Mouse (Mus musculus) neutrophil, adult 5-6 weeks (primary cell): Measurements from ENCODE around the gene Ppp2r2c. TPM values are rescaled to one million over a fixed set of nuclear protein-coding genes. Genes with fewer than 3 reads are reported as not detected.

Experiments used
- ATAC-seq: fragments of 151-379, 151-347 bp; 2 replicates; pipeline ENCODE4 v1.8.0; 2017; ENCODE audit warnings: mild to moderate bottlenecking, moderate TSS enrichment; ENCODE audit not compliant: insufficient number of reproducible peaks, poor library complexity, low FRiP score, severe bottlenecking; ENCODE audit errors: extremely low read depth
- total RNA-seq: library from RNA; stranded (forward); fragments of 200-1000 nt; gene quantifications from 2 replicates; pipeline ENCODE4 v1.2.3, GENCODE M21; 2017

The Ppp2r2c gene
- total RNA-seq, 1 experiment from 2014 or later = not detected

GRCm38 (mm10) chr5:36869186-36869577 lies 869 bp downstream of the Ppp2r2c start:
- no peak for ATAC-seq

- ATAC-seq = no peak
Observed at GRCm38 (mm10) chr5:36869578-36870236, 1.4 kb downstream of the Ppp2r2c start.

GRCm38 (mm10) chr5:36870916-36871315 lies 2.6 kb downstream of the Ppp2r2c start:
- ATAC-seq = no peak

GRCm38 (mm10) chr5:36875956-36876355 lies 7.6 kb downstream of the Ppp2r2c start:
- no peak for ATAC-seq

- no peak for ATAC-seq
Observed at GRCm38 (mm10) chr5:36876777-36877396, 8.6 kb downstream of the Ppp2r2c start.

- ATAC-seq = no peak
Observed at GRCm38 (mm10) chr5:36877641-36878040, 9.3 kb downstream of the Ppp2r2c start.

GRCm38 (mm10) chr5:36878801-36879200 lies 10.5 kb downstream of the Ppp2r2c start:
- ATAC-seq = no peak

GRCm38 (mm10) chr5:36880622-36881021 lies 12.3 kb downstream of the Ppp2r2c start:
- no peak for ATAC-seq

GRCm38 (mm10) chr5:36883516-36883915 lies 15.2 kb downstream of the Ppp2r2c start:
- ATAC-seq = no peak

GRCm38 (mm10) chr5:36885067-36885466 lies 16.8 kb downstream of the Ppp2r2c start:
- no peak for ATAC-seq

GRCm38 (mm10) chr5:36885595-36885994 lies 17.3 kb downstream of the Ppp2r2c start:
- no peak for ATAC-seq

- ATAC-seq = no peak
Observed at GRCm38 (mm10) chr5:36886298-36886697, 18.0 kb downstream of the Ppp2r2c start.

- no peak for ATAC-seq
Observed at GRCm38 (mm10) chr5:36886852-36887283, 18.6 kb downstream of the Ppp2r2c start.

GRCm38 (mm10) chr5:36887299-36887988 lies 19.1 kb downstream of the Ppp2r2c start:
- ATAC-seq = no peak

GRCm38 (mm10) chr5:36888501-36888900 lies 20.2 kb downstream of the Ppp2r2c start:
- no peak for ATAC-seq

- no peak for ATAC-seq
Observed at GRCm38 (mm10) chr5:36888911-36889310, 20.6 kb downstream of the Ppp2r2c start.

GRCm38 (mm10) chr5:36889380-36889886 lies 21.1 kb downstream of the Ppp2r2c start:
- ATAC-seq = no peak

- no peak for ATAC-seq
Observed at GRCm38 (mm10) chr5:36890794-36891193, 22.5 kb downstream of the Ppp2r2c start.

- no peak for ATAC-seq
Observed at GRCm38 (mm10) chr5:36891793-36892470, 23.6 kb downstream of the Ppp2r2c start.
